Mouse (Mus musculus) liver, adult 2 months (tissue): ENCODE results near the gene Tat.

ENCODE experiments used
- CTCF ChIP-seq: fragments of 200-500 bp; IDR thresholded peaks from 2 replicates; pipeline ENCODE4 v1.5.1; 2011; ENCODE audit warnings: low read depth, low read length, control low read depth
- POLR2A ChIP-seq: fragments of 200-500 bp; IDR thresholded peaks from 2 replicates; pipeline ENCODE4 v1.6.1; 2011; ENCODE audit warnings: low read length, control low read depth; ENCODE audit not compliant: insufficient read depth; ENCODE audit errors: extremely low read depth

- no peak for TF ChIP-seq CTCF
- TF ChIP-seq POLR2A = no peak
These were observed 42.0 kb upstream of the Tat start for GRCm38 (mm10) chr8:109948285-109948564.
